Mouse (Mus musculus) C3H10T1/2 (cell line): ENCODE results near the gene Gm8857. TPM values are rescaled to one million over a fixed set of nuclear protein-coding genes. Genes with fewer than 3 reads are reported as not detected.

Experiments
- polyA plus RNA-seq, 2 experiments: library from polyadenylated mRNA; unstranded; fragments of >200 nt; fragmentation: generic; extraction: Trizol; gene quantifications; one replicate each; pipeline ENCODE4 v1.2.1; 2012; ENCODE audit warnings: missing spikeins in 2 of 2

The Gm8857 gene
- polyA plus RNA-seq = not detected

DNA sequence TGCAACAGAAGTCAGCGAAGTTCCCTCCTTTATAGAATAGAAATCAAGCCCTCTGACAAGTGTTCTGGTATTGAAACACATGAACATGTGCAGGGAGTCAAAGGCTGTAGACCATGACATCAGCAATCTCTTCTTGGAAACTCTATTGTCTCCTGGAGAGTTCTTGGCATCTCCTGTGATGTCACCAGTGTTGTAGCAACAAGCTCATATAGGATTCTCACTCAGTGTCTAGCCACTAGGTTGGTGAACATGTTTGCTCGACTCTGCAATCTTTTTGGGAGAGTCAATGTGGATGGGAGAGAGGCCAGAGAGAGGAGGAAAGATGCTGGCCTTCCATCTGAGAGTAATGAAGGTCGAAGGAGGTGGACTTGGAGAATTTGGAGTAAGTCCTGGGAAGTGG, at the start of gene Gm8857, which contains the start of gene Gm8871:
TSS of gene Gm8857 (plus strand) at position 303 of the 400 bp plus-strand sequence.
TSS of gene Gm8871 (plus strand) at position 301 of the 400 bp plus-strand sequence.

Other genes with a start within 250 kb of the Gm8857 start
- gene Gm8871, start within 50 bp of the Gm8857 start, polyA plus RNA-seq = not detected
- gene Gm8879, start 179.8 kb downstream of the Gm8857 start, polyA plus RNA-seq = not detected
- gene Gm5861, start 235.3 kb downstream of the Gm8857 start, polyA plus RNA-seq = not detected